Mouse (Mus musculus): ENCODE results near the gene 2700049A03Rik. TPM values are rescaled to one million over a fixed set of nuclear protein-coding genes. Genes with fewer than 3 reads are reported as not detected.

2700049A03Rik gene
- polyA plus RNA-seq, 1 experiment from 2014 or later = 15.0 TPM

GRCm38 (mm10) chr12:71242791-71243190 lies 106.1 kb downstream of the 2700049A03Rik start:
- Histone ChIP-seq H3K27me3 (no peaks in the 10 kb centered on the region), H3K9me3 (peaks cover 25% of the 10 kb centered on the region), H3K4me2 (replicated peaks) (no peak overlapping the region), H3K4me1 (replicated peaks) (no peaks in the 10 kb centered on the region), H3K9ac (replicated peaks) (no peak overlapping the region), H3K27ac (no peak overlapping the region), H3K36me3 (peaks cover 51% of the 10 kb centered on the region), H3K4me3 (replicated peaks) (no peak overlapping the region)
- ATAC-seq = no peak
- 88% methylated on average over 9 of the region's 9 CpGs for WGBS

- ATAC-seq = no peak
- peaks cover 25% of the 10 kb centered on the region for H3K9me3 ChIP-seq
- no peak overlapping the region for H3K9ac ChIP-seq (replicated peaks)
- no peak overlapping the region for H3K27ac ChIP-seq
- no peak overlapping the region for H3K4me3 ChIP-seq (replicated peaks)
- H3K4me1 ChIP-seq (replicated peaks) = no peaks in the 10 kb centered on the region; the same call in 1 of the 2 replicates
- no peaks in the 10 kb centered on the region for H3K27me3 ChIP-seq
- H3K36me3 ChIP-seq = peaks cover 48% of the 10 kb centered on the region
- WGBS = 88% methylated on average over 11 of the region's 11 CpGs
- no peak overlapping the region for H3K4me2 ChIP-seq (replicated peaks)
Observed at GRCm38 (mm10) chr12:71244766-71245390, 108.2 kb downstream of the 2700049A03Rik start.

GRCm38 (mm10) chr12:71247191-71247590 lies 110.5 kb downstream of the 2700049A03Rik start:
- Histone ChIP-seq H3K27ac (no peak overlapping the region), H3K9ac (replicated peaks) (no peak overlapping the region), H3K4me3 (replicated peaks) (no peak overlapping the region), H3K27me3 (no peaks in the 10 kb centered on the region), H3K9me3 (peaks cover 20% of the 10 kb centered on the region), H3K4me2 (replicated peaks) (no peak overlapping the region), H3K4me1 (replicated peaks) (no peaks in the 10 kb centered on the region; the same call in 1 of the 2 replicates), H3K36me3 (peaks cover 34% of the 10 kb centered on the region)
- no peak for ATAC-seq
- WGBS = 84% methylated on average over 8 of the region's 8 CpGs

- Histone ChIP-seq H3K27ac (peak overlapping the region; percentile 26; the same call in 1 of the 2 replicates), H3K36me3 (peaks cover 13% of the 10 kb centered on the region), H3K9me3 (0 out of 2 replicates have a peak, but pooled peaks cover under 1% of the 10 kb centered on the region), H3K27me3 (no peaks in the 10 kb centered on the region), H3K9ac (replicated peaks) (no peak overlapping the region), H3K4me1 (replicated peaks) (no peaks in the 10 kb centered on the region; the same call in 1 of the 2 replicates), H3K4me2 (replicated peaks) (no peak overlapping the region), H3K4me3 (replicated peaks) (no peak overlapping the region)
- ATAC-seq = no peak
- 60% methylated on average over 9 of the region's 9 CpGs for WGBS
Observed at GRCm38 (mm10) chr12:71249348-71249747, 112.7 kb downstream of the 2700049A03Rik start.

GRCm38 (mm10) chr12:71252509-71253167 lies 116.0 kb downstream of the 2700049A03Rik start:
- H3K4me3 ChIP-seq (replicated peaks) = no peak overlapping the region
- H3K27ac ChIP-seq = no peak overlapping the region
- no peak overlapping the region for H3K4me2 ChIP-seq (replicated peaks)
- no peaks in the 10 kb centered on the region for H3K36me3 ChIP-seq
- H3K9me3 ChIP-seq = no peaks in the 10 kb centered on the region
- no peaks in the 10 kb centered on the region; the same call in 1 of the 2 replicates for H3K4me1 ChIP-seq (replicated peaks)
- no peak overlapping the region for H3K9ac ChIP-seq (replicated peaks)
- ATAC-seq = no peak
- H3K27me3 ChIP-seq = no peaks in the 10 kb centered on the region
- 41% methylated on average over 11 of the region's 11 CpGs for WGBS

GRCm38 (mm10) chr12:71254779-71255178 lies 118.1 kb downstream of the 2700049A03Rik start:
- H3K36me3 ChIP-seq = no peaks in the 10 kb centered on the region
- H3K4me3 ChIP-seq (replicated peaks) = no peak overlapping the region
- no peak overlapping the region for H3K4me2 ChIP-seq (replicated peaks)
- no peak overlapping the region for H3K27ac ChIP-seq
- H3K27me3 ChIP-seq = no peaks in the 10 kb centered on the region
- no peak for ATAC-seq
- H3K4me1 ChIP-seq (replicated peaks) = no peaks in the 10 kb centered on the region
- WGBS = 79% methylated on average over 7 of the region's 7 CpGs
- no peaks in the 10 kb centered on the region for H3K9me3 ChIP-seq
- H3K9ac ChIP-seq (replicated peaks) = no peak overlapping the region

GRCm38 (mm10) chr12:71258196-71258920 lies 121.7 kb downstream of the 2700049A03Rik start:
- 83% methylated on average over 18 of the region's 18 CpGs for WGBS
- ATAC-seq = no peak

GRCm38 (mm10) chr12:71264211-71264610 lies 127.6 kb downstream of the 2700049A03Rik start:
- ATAC-seq = no peak
- Histone ChIP-seq H3K27me3 (no peaks in the 10 kb centered on the region), H3K27ac (no peak overlapping the region), H3K9ac (replicated peaks) (no peak overlapping the region), H3K36me3 (no peaks in the 10 kb centered on the region), H3K4me2 (replicated peaks) (no peak overlapping the region), H3K4me3 (replicated peaks) (no peak overlapping the region), H3K9me3 (no peaks in the 10 kb centered on the region), H3K4me1 (replicated peaks) (no peaks in the 10 kb centered on the region)
- WGBS = 93% methylated on average over 4 of the region's 4 CpGs

More at GRCm38 (mm10) chr12:71258196-71258920, 121.7 kb downstream of the 2700049A03Rik start:
- Histone ChIP-seq H3K4me2 (replicated peaks) (no peak overlapping the region), H3K4me1 (replicated peaks) (no peaks in the 10 kb centered on the region), H3K27ac (no peak overlapping the region), H3K9ac (replicated peaks) (no peak overlapping the region), H3K27me3 (no peaks in the 10 kb centered on the region), H3K4me3 (replicated peaks) (no peak overlapping the region), H3K36me3 (no peaks in the 10 kb centered on the region), H3K9me3 (no peaks in the 10 kb centered on the region)

GRCm38 (mm10) chr12:71269367-71269766 lies 132.7 kb downstream of the 2700049A03Rik start:
- no peak for ATAC-seq
- Histone ChIP-seq H3K36me3 (no peaks in the 10 kb centered on the region), H3K27me3 (no peaks in the 10 kb centered on the region), H3K9ac (replicated peaks) (no peak overlapping the region), H3K27ac (no peak overlapping the region), H3K4me2 (replicated peaks) (no peak overlapping the region), H3K9me3 (no peaks in the 10 kb centered on the region), H3K4me1 (replicated peaks) (no peaks in the 10 kb centered on the region), H3K4me3 (replicated peaks) (no peak overlapping the region)
- 94% methylated on average over 7 of the region's 7 CpGs for WGBS

GRCm38 (mm10) chr12:71271131-71271530 lies 134.5 kb downstream of the 2700049A03Rik start:
- H3K9me3 ChIP-seq = no peaks in the 10 kb centered on the region
- no peak overlapping the region for H3K9ac ChIP-seq (replicated peaks)
- no peak for ATAC-seq
- H3K4me3 ChIP-seq (replicated peaks) = no peak overlapping the region
- no peak overlapping the region for H3K4me2 ChIP-seq (replicated peaks)
- H3K27me3 ChIP-seq = no peaks in the 10 kb centered on the region
- H3K4me1 ChIP-seq (replicated peaks) = no peaks in the 10 kb centered on the region
- 78% methylated on average over 5 of the region's 5 CpGs for WGBS
- H3K36me3 ChIP-seq = no peaks in the 10 kb centered on the region
- no peak overlapping the region for H3K27ac ChIP-seq

GRCm38 (mm10) chr12:71274519-71275237 lies 138.0 kb downstream of the 2700049A03Rik start:
- Histone ChIP-seq H3K9me3 (no peaks in the 10 kb centered on the region), H3K36me3 (no peaks in the 10 kb centered on the region), H3K4me3 (replicated peaks) (no peak overlapping the region), H3K4me1 (replicated peaks) (peaks cover 2% of the 10 kb centered on the region; the same call in 1 of the 2 replicates), H3K4me2 (replicated peaks) (no peak overlapping the region), H3K9ac (replicated peaks) (no peak overlapping the region), H3K27me3 (no peaks in the 10 kb centered on the region), H3K27ac (no peak overlapping the region)
- WGBS = 96% methylated on average over 5 of the region's 5 CpGs
- ATAC-seq = no peak
